Mouse (Mus musculus) lung, postnatal 10 days (tissue): Measurements from ENCODE around the gene Gm5936.
A peak's percentile ranks its signal among the peaks of the same experiment; 100 is the strongest.
"Not testable (repeated sequence)": the region's sequence is repeated elsewhere in the genome, so short reads cannot be mapped to it uniquely, and the experiment has no call there.

Experiments used
- DNase-seq: peaks from one replicate; pipeline ENCODE4 v3.0.0; 2021

Gene Gm5936

GRCm38 (mm10) chrX:74836842-74837522 is at the start of gene Gm5936:
Gene Gm5936 (plus strand): TSS chrX:74837196.
- DNase-seq = peak; percentile 45

- DNase-seq = not testable (repeated sequence)
These were observed 19.1 kb downstream of the Gm5936 start for GRCm38 (mm10) chrX:74856104-74856503.

DNA sequence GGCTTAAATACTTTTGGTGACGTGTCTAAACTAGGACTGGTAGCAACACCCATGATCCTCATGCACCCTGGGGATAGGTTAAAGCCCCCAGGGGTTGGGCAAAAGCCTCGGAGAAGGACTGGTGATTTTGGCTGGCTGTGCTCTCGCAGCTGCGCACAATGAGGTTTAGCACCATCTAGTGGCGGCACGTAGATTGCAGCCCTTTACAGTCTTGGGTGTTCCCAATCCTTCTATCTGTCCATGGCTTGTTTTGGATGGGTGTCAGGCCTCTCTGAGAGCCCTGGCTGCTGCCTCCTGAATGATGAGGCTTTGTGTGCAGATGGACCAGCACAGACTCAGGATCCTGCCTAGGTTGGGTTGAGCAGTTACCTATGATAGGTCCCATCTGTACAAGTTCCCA is 43.1 kb downstream of the Gm5936 start:
- DNase-seq = peak; percentile 36
